Mouse (Mus musculus) cortical plate, adult 2 months (tissue): ENCODE results near the gene Aes. TPM values are rescaled to one million over a fixed set of nuclear protein-coding genes. Genes with fewer than 3 reads are reported as not detected.
A peak's percentile ranks its signal among the peaks of the same experiment; 100 is the strongest.

ENCODE experiments used
- H3K27ac ChIP-seq: fragments of 200-500 bp; 2 replicates; pipeline ENCODE4 v1.5.1; 2012; ENCODE audit warnings: low read length, control low read depth, inconsistent platforms; ENCODE audit not compliant: insufficient read depth
- H3K4me1 ChIP-seq: fragments of 200-500 bp; 2 replicates; pipeline ENCODE4 v1.6.1; 2011; ENCODE audit warnings: low read length; ENCODE audit not compliant: control insufficient read depth, insufficient read depth
- H3K4me3 ChIP-seq: fragments of 200-500 bp; 2 replicates; pipeline ENCODE4 v1.5.1; 2011; ENCODE audit warnings: mild to moderate bottlenecking, low read length, control low read depth; ENCODE audit not compliant: insufficient read depth
- CTCF ChIP-seq: fragments of 200-500 bp; IDR thresholded peaks from 2 replicates; pipeline ENCODE4 v1.5.1; 2011; ENCODE audit warnings: mild to moderate bottlenecking, control low read depth, low read length; ENCODE audit not compliant: insufficient read depth; ENCODE audit errors: extremely low read depth
- POLR2A ChIP-seq: fragments of 200-500 bp; IDR thresholded peaks from 2 replicates; pipeline ENCODE4 v1.6.1; 2011; ENCODE audit warnings: mild to moderate bottlenecking, low read length, control low read depth; ENCODE audit not compliant: insufficient read depth; ENCODE audit errors: extremely low read depth
- polyA plus RNA-seq: library from polyadenylated mRNA; depleted of rRNA; stranded (reverse); fragments of >200 nt; gene quantifications from 2 replicates; pipeline ENCODE4 v1.2.3, GENCODE M21; 2012

Gene Aes
- polyA plus RNA-seq, 1 experiment: 897 TPM

DNA sequence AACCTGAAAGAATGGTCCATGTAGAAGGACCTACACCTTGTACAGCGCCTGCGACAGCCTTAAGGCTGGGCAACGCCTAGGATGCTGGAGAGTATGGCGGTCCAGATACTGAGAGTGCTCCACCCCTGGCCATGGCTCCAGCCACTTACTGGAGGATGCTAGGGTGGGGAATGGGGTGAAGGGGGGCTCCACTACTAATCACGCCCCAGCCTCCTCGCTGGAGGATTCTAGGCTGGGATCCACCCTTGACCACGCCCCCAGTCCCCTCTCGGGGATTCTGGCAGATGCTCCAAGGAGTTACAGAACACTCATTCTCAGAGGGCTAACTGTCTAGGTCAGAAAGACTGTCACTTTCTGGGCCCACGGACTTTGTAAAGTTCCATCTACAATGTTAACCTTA lies 13.7 kb downstream of the Aes start:
- 0 out of 2 replicates have a peak, but pooled peaks cover 2% of the 10 kb centered on the region for H3K4me1 ChIP-seq
- TF ChIP-seq POLR2A (no peak), CTCF (no peak)
- no peak overlapping the region for H3K27ac ChIP-seq
- H3K4me3 ChIP-seq: no peak overlapping the region

GRCm38 (mm10) chr10:81574081-81575056 lies 15.1 kb downstream of the Aes start, which contains the start of gene Tle2:
Gene Tle2 (plus strand): TSS chr10:81574561.
- no peak within 1 kb of the TSS for H3K27ac ChIP-seq
- TF ChIP-seq CTCF (no peak), POLR2A (no peak)
- peak within 1 kb of the TSS; percentile 75 for H3K4me3 ChIP-seq
- H3K4me1 ChIP-seq: 0 out of 2 replicates have a peak, but pooled peaks cover 2% of the 10 kb centered on the region

GRCm38 (mm10) chr10:81575208-81575631 lies 15.9 kb downstream of the Aes start:
- Histone ChIP-seq H3K4me3 (peak overlapping the region; percentile 75), H3K4me1 (0 out of 2 replicates have a peak, but pooled peaks cover 2% of the 10 kb centered on the region), H3K27ac (no peak overlapping the region)
- no peak for TF ChIP-seq CTCF
- no peak for TF ChIP-seq POLR2A

- Histone ChIP-seq H3K4me1 (0 out of 2 replicates have a peak, but pooled peaks cover 2% of the 10 kb centered on the region), H3K27ac (no peak overlapping the region), H3K4me3 (peak overlapping the region; percentile 75)
- no peak for TF ChIP-seq CTCF
- TF ChIP-seq POLR2A: no peak
Measured at GRCm38 (mm10) chr10:81575695-81576094, 16.4 kb downstream of the Aes start.

DNA sequence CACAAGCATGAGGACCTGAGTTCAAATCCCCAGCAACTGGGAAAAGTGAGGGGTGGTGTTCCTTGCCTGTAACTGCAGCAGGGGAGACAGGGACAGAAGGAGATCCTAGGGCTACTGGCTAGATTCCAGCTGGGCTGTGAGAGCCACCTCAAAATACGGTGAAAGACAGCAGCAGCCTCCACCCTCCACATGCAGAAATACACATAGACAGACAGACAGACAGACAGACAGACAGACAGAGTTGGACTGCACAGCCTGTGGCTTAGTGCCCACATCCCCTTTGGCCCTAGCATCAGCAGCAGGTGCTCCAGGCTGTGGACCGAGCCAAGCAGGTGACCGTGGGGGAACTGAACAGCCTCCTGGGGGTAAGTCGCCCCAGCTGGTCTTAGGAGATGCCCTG lies 20.7 kb downstream of the Aes start:
- no peak for TF ChIP-seq CTCF
- no peak for TF ChIP-seq POLR2A
- no peak overlapping the region for H3K27ac ChIP-seq
- H3K4me3 ChIP-seq: no peak overlapping the region
- no peaks in the 10 kb centered on the region for H3K4me1 ChIP-seq

GRCm38 (mm10) chr10:81580441-81581070 lies 21.3 kb downstream of the Aes start:
- TF ChIP-seq POLR2A (no peak), CTCF (0 out of 2 replicates have a peak, but pooled peaks have one; percentile 15)
- H3K27ac ChIP-seq: no peak overlapping the region
- no peak overlapping the region for H3K4me3 ChIP-seq
- no peaks in the 10 kb centered on the region for H3K4me1 ChIP-seq

DNA sequence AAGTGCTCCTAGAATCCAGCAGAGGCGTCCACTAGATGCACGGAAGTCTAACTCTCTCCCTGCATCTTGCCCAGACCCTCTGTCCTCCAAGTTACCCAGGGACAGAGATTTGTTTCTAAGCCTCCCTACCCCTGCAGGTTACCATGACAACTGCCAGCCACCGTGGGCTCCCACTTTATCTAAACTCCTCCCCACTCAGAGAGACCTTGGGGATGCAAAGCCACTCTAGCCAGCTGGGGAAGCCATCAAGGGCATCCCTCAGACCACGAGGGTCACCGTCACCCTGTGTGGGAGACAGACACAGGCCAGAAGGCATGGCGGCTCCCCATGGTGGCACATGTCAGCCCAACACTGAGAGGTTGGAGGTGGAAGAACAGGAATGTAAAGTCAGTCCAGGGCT lies 24.1 kb downstream of the Aes start:
- H3K4me1 ChIP-seq: no peaks in the 10 kb centered on the region
- no peak for TF ChIP-seq POLR2A
- no peak for TF ChIP-seq CTCF
- no peak overlapping the region for H3K27ac ChIP-seq
- H3K4me3 ChIP-seq: no peak overlapping the region

DNA sequence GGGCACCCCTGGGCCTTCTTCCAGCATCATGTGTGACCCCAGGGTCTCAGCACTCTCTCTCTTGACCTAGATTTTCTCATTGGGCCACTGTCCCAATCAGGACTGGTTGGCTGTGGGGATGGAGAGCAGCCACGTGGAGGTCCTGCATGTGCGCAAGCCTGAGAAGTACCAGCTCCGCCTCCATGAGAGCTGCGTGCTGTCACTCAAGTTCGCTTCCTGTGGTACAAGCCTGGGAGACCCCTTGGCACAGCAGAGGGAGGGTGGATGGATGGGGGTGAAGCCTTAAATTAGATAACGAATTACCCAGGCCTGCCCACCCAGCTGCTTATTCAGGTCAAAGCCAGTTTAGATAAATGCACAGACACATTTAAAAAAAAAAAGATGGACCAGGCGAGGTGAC lies 29.5 kb downstream of the Aes start:
- Histone ChIP-seq H3K4me1 (no peaks in the 10 kb centered on the region), H3K27ac (no peak overlapping the region), H3K4me3 (no peak overlapping the region)
- TF ChIP-seq POLR2A: no peak
- no peak for TF ChIP-seq CTCF

DNA sequence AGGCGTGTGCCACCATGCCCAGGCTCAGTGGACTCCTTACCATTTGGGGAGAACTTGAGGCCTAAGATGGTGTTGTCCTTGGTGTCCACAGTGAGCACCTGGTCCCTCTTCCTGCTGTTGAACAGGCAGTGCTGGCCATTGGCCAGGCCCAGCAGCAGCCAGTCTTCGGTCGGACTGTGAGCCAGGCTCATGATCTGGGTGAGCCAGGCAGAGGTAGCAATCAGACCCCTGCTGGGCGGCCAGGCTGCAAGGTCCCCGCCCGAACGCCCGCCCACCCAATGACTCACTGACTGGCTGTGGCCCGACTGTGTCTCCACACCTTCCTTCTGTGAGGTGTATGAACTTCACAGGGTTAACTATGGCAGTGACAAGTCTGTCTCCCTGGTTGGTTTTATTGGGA lies 32.6 kb downstream of the Aes start:
- Histone ChIP-seq H3K4me1 (0 out of 2 replicates have a peak, but pooled peaks cover 1% of the 10 kb centered on the region), H3K4me3 (no peak overlapping the region), H3K27ac (no peak overlapping the region)
- TF ChIP-seq POLR2A: no peak
- no peak for TF ChIP-seq CTCF
